Mouse (Mus musculus) thymus, postnatal 0 days (tissue): Measurements from ENCODE around the gene Dusp1. TPM values are rescaled to one million over a fixed set of nuclear protein-coding genes. Genes with fewer than 3 reads are reported as not detected.

Source experiments
- DNase-seq: peaks from one replicate; pipeline ENCODE4 v3.0.0-alpha.2; 2015; ENCODE audit warnings: low spot score
- microRNA-seq: library from miRNA; unstranded; fragments of <30 nt; microRNA quantifications from one replicate; pipeline ENCODE4, GENCODE M21; 2016; ENCODE audit warnings: borderline number of aligned reads
- polyA plus RNA-seq: library from polyadenylated mRNA; unstranded; fragments of >200 nt; fragmentation: Nextera tagmentation; extraction: Ambion mirVana; gene quantifications from 2 replicates; pipeline ENCODE4 v1.2.1, GENCODE M21; 2015

The Dusp1 gene
- polyA plus RNA-seq, 1 experiment from 2014 or later, result 22.4 TPM

DNA sequence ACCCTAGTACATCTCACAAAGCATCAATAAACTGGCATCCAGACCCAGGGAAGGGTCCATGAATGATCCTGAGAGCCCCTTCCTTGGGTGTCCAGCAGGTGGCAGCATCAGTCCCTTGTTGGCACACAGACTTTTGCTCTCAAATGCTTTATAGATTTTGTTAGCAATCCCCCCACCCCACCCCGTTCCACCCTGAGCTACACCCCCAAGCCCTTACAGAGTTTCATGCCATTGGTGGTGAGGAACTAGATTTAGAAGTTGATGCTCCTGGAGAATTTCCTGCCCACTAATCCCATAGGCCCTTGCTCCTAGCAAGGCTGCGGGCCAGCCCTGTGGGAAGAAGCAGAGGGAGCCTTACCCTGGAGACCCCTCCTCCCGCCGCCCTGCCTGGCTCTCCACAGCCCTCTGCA lies 95.2 kb downstream of the Dusp1 start:
- DNase-seq, result peak; percentile 77

DNA sequence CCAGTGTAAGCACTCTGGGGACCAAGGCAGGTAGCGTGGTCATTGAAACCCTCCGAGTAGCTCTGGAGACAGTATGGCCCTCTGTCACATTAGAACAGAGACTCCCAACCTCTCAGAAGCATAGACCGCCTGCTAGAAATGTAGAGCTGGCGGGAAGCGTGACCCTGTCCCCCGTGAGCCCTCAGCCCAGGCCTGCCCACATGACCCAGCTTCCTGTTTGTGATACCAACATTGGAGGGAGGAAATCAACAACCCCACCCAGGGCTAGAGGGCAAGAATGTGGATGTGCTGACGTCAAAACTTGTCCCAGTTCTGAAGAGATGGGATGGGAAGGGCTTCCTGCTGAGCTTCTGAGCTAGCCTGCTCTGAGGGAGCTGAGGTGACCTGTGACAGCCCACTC lies 97.0 kb downstream of the Dusp1 start:
- no peak for DNase-seq

DNA sequence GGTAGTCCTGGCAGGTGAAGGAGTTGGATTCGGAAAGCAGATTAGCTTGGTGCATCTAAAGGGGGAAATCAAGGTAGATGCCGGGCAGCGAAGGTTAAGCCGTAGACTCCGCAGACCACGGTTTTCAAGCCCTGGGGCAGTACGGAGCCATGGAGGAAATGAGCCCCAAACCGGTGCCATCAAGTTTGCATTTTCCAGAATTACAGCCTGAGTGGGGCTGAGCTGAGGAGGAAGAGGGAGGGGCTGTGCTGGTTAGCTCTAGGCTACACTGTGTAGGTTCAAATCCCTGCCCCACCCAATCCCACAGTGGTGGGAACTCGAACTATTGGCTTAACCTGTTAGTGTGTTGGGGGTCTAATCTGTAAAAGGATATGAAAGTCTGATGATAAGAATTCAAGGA lies 97.4 kb downstream of the Dusp1 start:
- DNase-seq, result no peak

- DNase-seq, result no peak
Measured at GRCm38 (mm10) chr17:26463984-26464383, 97.9 kb downstream of the Dusp1 start.

DNA sequence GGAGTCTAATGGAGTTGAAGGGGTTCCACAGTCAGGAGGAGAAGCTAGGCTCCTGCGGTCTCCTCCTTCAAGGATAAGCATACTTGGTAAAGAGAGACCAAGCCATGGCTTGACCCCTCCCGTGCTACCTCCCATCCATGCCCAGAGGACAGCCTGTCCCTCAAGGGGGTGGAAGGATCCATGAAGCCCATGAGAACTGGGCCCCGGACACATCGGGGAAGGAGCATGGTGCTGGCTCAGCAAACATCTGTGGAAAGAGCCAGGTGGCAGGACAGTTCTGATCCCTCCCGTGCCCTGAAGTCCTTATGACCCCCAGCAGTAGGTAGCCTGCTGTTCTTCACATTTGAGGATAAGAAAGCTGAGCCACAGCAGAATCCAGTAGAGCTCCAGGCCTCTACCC lies 98.5 kb downstream of the Dusp1 start:
- no peak for DNase-seq

- peak; percentile 74 for DNase-seq
Measured at GRCm38 (mm10) chr17:26462634-26463170, 99.2 kb downstream of the Dusp1 start.

- DNase-seq, result no peak
Measured at GRCm38 (mm10) chr17:26458049-26458448, 103.9 kb downstream of the Dusp1 start.

GRCm38 (mm10) chr17:26457506-26457905 lies 104.4 kb downstream of the Dusp1 start:
- DNase-seq, result no peak

Small RNA genes lying within 50 kb of the gene (microRNA-seq; reads per million reads assigned to microRNA genes)
- not detected for gene Gm22420

Other genes with a start within 250 kb of the Dusp1 start
- gene Neurl1b, start 147.3 kb downstream of the Dusp1 start, polyA plus RNA-seq, result 0.39 and 1.3 TPM in 2 replicates
- 64.6 and 70.2 TPM in 2 replicates for gene Ergic1, start 639 bp downstream of the Dusp1 start, polyA plus RNA-seq
- 352 and 361 TPM in 2 replicates for gene Atp6v0e, start 101.1 kb upstream of the Dusp1 start, polyA plus RNA-seq
- 18.3 and 21.4 TPM in 2 replicates for gene Crebrf, start 153.5 kb upstream of the Dusp1 start, polyA plus RNA-seq
- 41.1 and 41.6 TPM in 2 replicates for gene Bnip1, start 218.9 kb upstream of the Dusp1 start, polyA plus RNA-seq